Mouse (Mus musculus) liver, postnatal 0 days (tissue): ENCODE results near the gene Myo6. TPM values are rescaled to one million over a fixed set of nuclear protein-coding genes. Genes with fewer than 3 reads are reported as not detected.

ENCODE experiments used
- ATAC-seq: fragments of 200-750 bp; cut with Nextera tagmentation; 2 replicates; pipeline ENCODE4 v1.8.0; 2017; ENCODE audit warnings: mild to moderate bottlenecking, moderate library complexity
- DNase-seq: peaks from one replicate; pipeline ENCODE4 v3.0.0-alpha.2; 2016
- H3K27ac ChIP-seq: fragments of 300-500 bp; sonication (generic); 2 replicates; pipeline ENCODE4 v1.5.1; 2014; ENCODE audit warnings: antibody characterized with exemption, moderate library complexity, mild to moderate bottlenecking, low read depth
- H3K27me3 ChIP-seq: fragments of 300-500 bp; sonication (generic); 2 replicates; pipeline ENCODE4 v1.6.1; 2014; ENCODE audit warnings: low read length, control low read depth, mixed read lengths; ENCODE audit not compliant: insufficient read depth
- H3K36me3 ChIP-seq: fragments of 300-500 bp; sonication (generic); replicated peaks from 2 replicates; pipeline ENCODE4 v1.6.1; 2014; ENCODE audit warnings: mild to moderate bottlenecking, control low read depth, low read length, moderate library complexity, mixed read lengths; ENCODE audit not compliant: insufficient read depth
- H3K4me1 ChIP-seq: fragments of 300-500 bp; sonication (generic); 2 replicates; pipeline ENCODE4 v1.6.1; 2014; ENCODE audit warnings: antibody characterized with exemption, mild to moderate bottlenecking, control low read depth; ENCODE audit not compliant: insufficient read depth
- H3K4me2 ChIP-seq: fragments of 300-500 bp; sonication (generic); 2 replicates; pipeline ENCODE4 v1.6.1; 2014; ENCODE audit warnings: low read depth, mild to moderate bottlenecking, low read length, moderate library complexity, mixed read lengths
- H3K4me3 ChIP-seq: fragments of 300-500 bp; sonication (generic); 2 replicates; pipeline ENCODE4 v1.5.1; 2014; ENCODE audit warnings: low read depth, low read length
- H3K9ac ChIP-seq: fragments of 300-500 bp; sonication (generic); replicated peaks from 2 replicates; pipeline ENCODE4 v1.6.1; 2014; ENCODE audit warnings: mild to moderate bottlenecking, moderate library complexity
- H3K9me3 ChIP-seq: fragments of 300-500 bp; sonication (generic); 2 replicates; pipeline ENCODE4 v1.6.1; 2016; ENCODE audit warnings: mild to moderate bottlenecking, control low read depth, low read length, mixed read lengths
- CTCF ChIP-seq: sonication (generic); IDR thresholded peaks from 2 replicates; pipeline ENCODE4 v1.5.1; 2016; ENCODE audit warnings: antibody characterized with exemption, low read depth
- EP300 ChIP-seq: IDR thresholded peaks from 2 replicates; pipeline ENCODE4 v1.6.1; 2016; ENCODE audit warnings: antibody characterized with exemption, low read depth, mild to moderate bottlenecking
- WGBS: fragments of 180-500 bp; shearing (Covaris S2); extraction: QIAGEN DNeasy Blood & Tissue Kit; methylation state at CpG from one replicate; pipeline ENCODE4 v1.1.7; 2014; ENCODE audit not compliant: insufficient replicate concordance; 5-methylcytosine and 5-hydroxymethylcytosine counted together
- polyA plus RNA-seq: library from polyadenylated mRNA; unstranded; fragments of >200 nt; fragmentation: Nextera tagmentation; extraction: Ambion mirVana; gene quantifications from 2 replicates; pipeline ENCODE4 v1.2.1, GENCODE M21; 2015

The Myo6 gene
- polyA plus RNA-seq, 1 experiment from 2014 or later = 4.4 TPM

DNA sequence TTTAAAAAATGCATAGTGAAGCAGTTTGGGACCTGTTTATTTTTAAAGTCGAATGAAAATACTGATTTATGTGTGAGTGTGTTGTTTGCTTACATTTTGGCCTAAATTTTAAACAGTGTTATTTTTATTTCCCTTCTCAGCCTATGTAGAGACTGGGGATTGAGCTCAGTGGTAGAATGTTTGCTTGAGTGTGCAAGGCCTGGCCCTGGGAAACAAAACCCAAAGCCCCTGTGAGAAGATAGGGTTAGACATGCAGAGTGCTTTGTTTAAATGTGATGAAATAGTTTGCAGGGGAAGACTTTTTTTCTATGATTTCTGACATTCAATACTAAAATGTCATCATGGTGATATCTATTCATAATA lies 110.9 kb downstream of the Myo6 start:
- H3K4me2 ChIP-seq = no peak overlapping the region
- ATAC-seq = no peak
- TF ChIP-seq CTCF (no peak), EP300 (no peak)

DNA sequence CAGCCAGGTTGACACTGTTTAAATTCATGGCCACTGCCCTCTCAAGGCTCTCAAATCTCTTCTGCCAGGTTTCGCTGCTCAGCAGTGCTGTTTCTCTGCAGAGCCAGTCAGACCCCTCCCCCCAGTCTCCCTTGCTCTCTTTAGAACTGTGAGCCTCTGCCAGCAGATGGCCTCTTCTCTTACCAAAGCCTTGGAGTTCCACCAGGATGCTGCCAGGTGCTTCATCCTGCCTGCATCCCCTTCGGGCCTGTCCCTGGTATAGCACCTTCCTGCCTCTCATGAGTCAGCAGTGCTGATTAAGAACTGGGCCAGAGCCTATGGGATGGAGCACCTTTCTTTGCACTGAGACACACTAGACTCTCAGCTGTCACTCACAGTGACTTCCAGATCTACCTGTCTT lies 112.3 kb downstream of the Myo6 start:
- Histone ChIP-seq H3K9ac (no peak overlapping the region), H3K27me3 (no peaks in the 10 kb centered on the region), H3K36me3 (peaks cover 6% of the 10 kb centered on the region), H3K4me2 (no peak overlapping the region), H3K9me3 (no peaks in the 10 kb centered on the region), H3K4me1 (no peaks in the 10 kb centered on the region), H3K27ac (no peak overlapping the region), H3K4me3 (no peak overlapping the region)
- TF ChIP-seq CTCF (no peak), EP300 (no peak)
- DNase-seq (no peak), ATAC-seq (no peak)
- 47% methylated on average over 2 of the region's 2 CpGs for WGBS

More for the DNA sequence above, 110.9 kb downstream of the Myo6 start:
- no peak overlapping the region for H3K27ac ChIP-seq
- no peak for DNase-seq
- H3K36me3 ChIP-seq = peaks cover 6% of the 10 kb centered on the region
- H3K9ac ChIP-seq = no peak overlapping the region
- H3K9me3 ChIP-seq = no peaks in the 10 kb centered on the region
- H3K27me3 ChIP-seq = no peaks in the 10 kb centered on the region
- WGBS = 82% methylated on average over 1 of the region's 1 CpGs
- no peaks in the 10 kb centered on the region for H3K4me1 ChIP-seq
- H3K4me3 ChIP-seq = no peak overlapping the region

DNA sequence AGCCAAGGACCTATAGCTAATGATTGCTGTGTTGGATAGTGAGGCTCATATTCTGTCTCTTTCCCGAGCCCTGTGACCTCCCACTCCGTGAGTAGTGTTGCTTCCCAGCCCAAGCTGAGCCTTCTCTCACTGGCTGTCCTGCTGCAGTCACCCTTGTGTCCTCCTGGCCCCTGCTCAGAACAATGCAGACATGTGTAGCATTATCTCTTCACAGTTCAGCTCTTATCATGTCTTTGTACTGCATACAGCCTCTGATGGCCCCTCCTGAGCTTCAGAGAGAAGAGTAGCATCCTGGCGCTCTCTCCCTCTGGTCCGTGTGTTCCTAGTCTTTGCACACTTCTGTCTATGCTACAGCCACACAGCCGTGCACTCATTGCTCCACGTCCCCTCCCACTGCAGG lies 112.9 kb downstream of the Myo6 start:
- Histone ChIP-seq H3K36me3 (peaks cover 6% of the 10 kb centered on the region), H3K4me2 (no peak overlapping the region), H3K4me1 (no peaks in the 10 kb centered on the region), H3K9ac (no peak overlapping the region), H3K27me3 (no peaks in the 10 kb centered on the region), H3K27ac (no peak overlapping the region), H3K9me3 (no peaks in the 10 kb centered on the region), H3K4me3 (no peak overlapping the region)
- TF ChIP-seq CTCF = no peak
- no peak for TF ChIP-seq EP300
- 72% methylated on average over 6 of the region's 6 CpGs for WGBS
- no peak for ATAC-seq
- DNase-seq = no peak

DNA sequence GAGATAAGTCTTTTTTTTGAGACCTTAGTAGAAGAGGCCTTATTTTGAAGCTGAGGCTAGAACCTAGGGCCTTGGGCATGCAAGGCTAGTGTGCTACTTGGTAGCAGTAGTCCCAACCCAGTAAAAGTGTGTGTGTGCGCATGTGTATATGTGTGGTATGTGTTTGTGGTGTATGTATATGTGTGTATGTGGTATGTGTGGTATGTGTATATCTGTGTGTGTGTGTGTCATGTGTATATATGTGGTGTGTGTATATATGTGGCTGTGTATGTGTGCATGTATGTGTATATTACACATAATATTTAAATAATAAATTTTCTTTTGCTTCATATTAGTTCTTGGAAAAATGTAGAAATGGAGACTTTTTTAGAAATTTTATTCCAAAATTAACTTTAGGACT lies 115.9 kb downstream of the Myo6 start:
- H3K4me1 ChIP-seq = no peaks in the 10 kb centered on the region
- no peaks in the 10 kb centered on the region for H3K27me3 ChIP-seq
- H3K9me3 ChIP-seq = peaks cover 4% of the 10 kb centered on the region; the same call in 1 of the 2 replicates
- DNase-seq (no peak), ATAC-seq (no peak)
- TF ChIP-seq EP300 (no peak), CTCF (no peak)
- 86% methylated on average over 1 of the region's 1 CpGs for WGBS
- H3K36me3 ChIP-seq = peaks cover 10% of the 10 kb centered on the region
- H3K4me2 ChIP-seq = no peak overlapping the region
- H3K4me3 ChIP-seq = no peak overlapping the region
- H3K9ac ChIP-seq = no peak overlapping the region
- no peak overlapping the region for H3K27ac ChIP-seq

DNA sequence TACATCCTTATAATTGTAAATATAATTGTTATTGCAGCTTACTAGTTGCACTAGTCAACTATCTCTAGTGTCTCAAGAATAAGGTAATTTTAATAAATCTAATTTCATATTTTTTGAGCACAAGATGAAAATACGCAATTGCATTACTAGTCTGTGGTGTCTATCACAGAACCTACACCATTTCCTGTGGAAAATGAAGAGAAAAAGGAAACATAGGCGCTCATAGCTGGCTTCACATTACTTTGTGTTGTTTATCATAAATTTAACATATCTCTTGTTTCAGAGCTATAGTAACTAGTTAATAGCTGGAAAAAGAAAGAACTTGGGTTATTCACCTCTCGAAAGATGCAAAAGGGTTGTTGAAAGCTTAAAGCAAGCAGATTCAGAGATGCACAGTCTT lies 117.6 kb downstream of the Myo6 start:
- Histone ChIP-seq H3K4me1 (no peaks in the 10 kb centered on the region), H3K36me3 (peaks cover 4% of the 10 kb centered on the region; the same call in 1 of the 2 replicates), H3K9me3 (peaks cover 4% of the 10 kb centered on the region; the same call in 1 of the 2 replicates), H3K27me3 (no peaks in the 10 kb centered on the region), H3K9ac (no peak overlapping the region), H3K4me3 (no peak overlapping the region), H3K4me2 (no peak overlapping the region), H3K27ac (no peak overlapping the region)
- no peak for TF ChIP-seq EP300
- no peak for TF ChIP-seq CTCF
- WGBS = 82% methylated on average over 3 of the region's 3 CpGs
- no peak for DNase-seq
- no peak for ATAC-seq

DNA sequence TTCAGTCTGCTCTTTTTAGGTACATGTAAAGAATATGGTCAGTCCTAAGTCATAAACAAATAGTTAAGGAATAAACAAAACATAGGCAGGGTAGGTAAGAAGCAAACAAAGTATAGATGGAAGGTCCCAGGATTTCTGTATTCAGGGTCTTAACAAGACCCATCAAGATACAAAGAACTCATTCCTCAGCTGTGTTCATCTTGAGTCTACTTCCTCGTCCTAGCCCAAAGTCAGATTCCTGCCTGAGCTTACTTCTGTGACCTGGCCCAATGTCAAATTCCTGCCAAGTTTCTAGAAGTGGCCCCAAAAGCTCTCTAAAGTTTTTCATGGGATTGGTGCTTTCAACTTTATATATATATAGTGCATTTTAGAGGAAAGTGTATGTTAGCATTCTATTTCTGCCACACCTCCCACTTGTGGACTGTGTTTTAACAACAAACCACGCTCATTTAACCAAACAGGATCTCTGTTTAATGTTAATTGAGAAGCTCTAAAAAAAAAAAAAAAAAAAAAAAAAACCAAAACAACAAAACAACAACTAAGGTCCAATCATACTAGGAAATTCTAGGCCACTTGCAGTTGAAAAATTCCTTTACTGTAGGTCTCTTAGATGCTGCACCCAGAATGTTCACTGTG lies 119.8 kb downstream of the Myo6 start:
- Histone ChIP-seq H3K4me1 (no peaks in the 10 kb centered on the region), H3K36me3 (peaks cover 4% of the 10 kb centered on the region; the same call in 1 of the 2 replicates), H3K27ac (no peak overlapping the region), H3K27me3 (no peaks in the 10 kb centered on the region), H3K4me3 (no peak overlapping the region), H3K9ac (no peak overlapping the region), H3K4me2 (no peak overlapping the region), H3K9me3 (peaks cover 4% of the 10 kb centered on the region; the same call in 1 of the 2 replicates)
- no peak for TF ChIP-seq EP300
- TF ChIP-seq CTCF = no peak
- no peak for ATAC-seq
- 78% methylated on average over 2 of the region's 2 CpGs for WGBS
- no peak for DNase-seq
